Mouse (Mus musculus) heart, postnatal 25 days (tissue): Measurements from ENCODE around the gene A230072I06Rik. TPM values are rescaled to one million over a fixed set of nuclear protein-coding genes. Genes with fewer than 3 reads are reported as not detected.

ENCODE experiments used
- DNase-seq: peaks from one replicate; pipeline ENCODE4 v3.0.0; 2022; ENCODE audit warnings: low spot score
- intact Hi-C: fragments of 180-260 bp; cut with DNase I; formaldehyde crosslinking; loops from one replicate; pipeline ENCODE4 v1.15.1; 2025
- total RNA-seq, 2 experiments: library from RNA; stranded (reverse); gene quantifications; 2 replicates each; pipeline ENCODE4 v1.2.3; 2021

Gene A230072I06Rik
- not detected for total RNA-seq

DNA sequence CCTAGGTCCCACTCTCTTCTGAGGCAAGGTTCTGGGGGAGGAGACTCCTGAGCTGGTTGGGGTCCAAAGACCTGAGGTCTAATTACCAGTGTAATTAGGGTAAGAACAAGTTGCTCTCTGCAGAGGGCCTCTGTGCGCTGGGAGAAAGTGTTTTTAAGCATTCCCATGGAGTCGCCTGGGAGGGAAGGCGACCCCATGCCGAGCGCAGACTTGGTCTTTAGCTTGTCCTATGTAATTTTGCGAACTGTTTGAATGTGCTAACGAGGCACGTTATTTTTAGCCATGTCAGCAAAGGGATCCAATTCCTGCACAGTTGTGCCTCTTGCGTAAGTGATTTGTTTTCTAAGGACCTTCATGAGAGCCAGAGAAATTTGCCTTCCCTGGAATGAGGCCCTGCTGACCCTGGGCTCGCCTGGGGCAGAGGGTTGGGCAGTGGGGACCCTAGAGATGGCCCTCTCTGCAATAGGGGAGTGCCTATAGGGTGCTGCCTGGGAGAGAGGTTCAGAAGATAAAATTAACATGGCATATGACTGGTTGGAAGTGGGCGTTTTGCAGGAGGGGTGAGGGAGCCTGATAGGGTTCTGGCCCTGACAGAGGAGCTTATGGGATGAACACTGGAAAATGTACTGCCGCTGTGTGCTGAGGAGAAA lies at the start of gene A230072I06Rik:
A230072I06Rik (plus strand) TSS at position 157 of the 650 bp plus-strand sequence.
- DNase-seq: no peak
- intact Hi-C loops: no loop called here

DNA sequence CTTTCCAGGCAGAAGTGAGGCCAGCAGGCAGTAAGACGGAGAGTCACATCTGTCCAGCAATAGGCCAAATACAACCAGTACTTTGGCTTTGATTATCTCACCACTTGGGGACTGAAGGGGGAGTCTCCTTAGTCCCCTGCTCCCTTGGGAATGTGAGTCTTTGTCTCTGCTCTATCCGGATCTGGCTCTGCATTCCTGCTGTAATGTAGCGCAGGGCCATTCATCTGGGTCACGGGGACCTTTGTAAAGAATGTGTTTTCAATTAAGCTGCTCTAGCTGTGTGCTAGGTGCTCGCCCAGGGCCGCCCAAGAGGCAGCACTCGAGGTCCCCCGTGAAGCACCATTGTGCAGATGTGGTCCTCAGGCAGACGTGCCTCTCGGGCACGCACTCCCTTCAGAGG lies 44.6 kb upstream of the A230072I06Rik start:
- no peak for DNase-seq
- intact Hi-C loops: no loop called here

- intact Hi-C loops: no loop called here
Measured at GRCm38 (mm10) chr8:12238775-12239174, 39.8 kb upstream of the A230072I06Rik start.

GRCm38 (mm10) chr8:12240143-12240542 lies 38.5 kb upstream of the A230072I06Rik start:
- intact Hi-C loops: no loop called here
- no peak for DNase-seq

More at GRCm38 (mm10) chr8:12238775-12239174, 39.8 kb upstream of the A230072I06Rik start:
- no peak for DNase-seq

DNA sequence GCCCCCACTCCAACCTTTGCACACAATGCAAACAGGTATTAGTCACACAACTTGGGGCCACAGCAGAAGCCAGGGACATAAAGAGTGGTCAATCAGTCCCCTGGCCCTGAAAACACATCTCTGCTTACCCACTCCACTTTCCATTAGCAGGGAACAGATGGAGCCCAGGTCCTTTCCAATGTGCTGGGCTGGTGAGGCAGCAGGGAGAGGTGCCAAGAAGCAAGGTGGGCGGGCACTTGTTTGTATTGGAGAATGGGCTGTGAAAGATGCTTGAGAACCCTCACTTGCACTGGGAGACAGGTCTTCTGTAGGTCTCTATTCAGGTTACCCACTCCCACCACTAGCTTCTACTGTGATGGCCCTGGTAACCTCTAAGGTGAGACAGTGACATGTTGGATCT lies 34.9 kb upstream of the A230072I06Rik start:
- DNase-seq: no peak
- intact Hi-C loops: no loop called here

GRCm38 (mm10) chr8:12259890-12260289 lies 18.7 kb upstream of the A230072I06Rik start:
- intact Hi-C loops: no loop called here
- no peak for DNase-seq

- intact Hi-C loops: no loop called here
- DNase-seq: no peak
Measured at GRCm38 (mm10) chr8:12260476-12261029, 18.1 kb upstream of the A230072I06Rik start.

- intact Hi-C loops: no loop called here
- no peak for DNase-seq
Measured at GRCm38 (mm10) chr8:12261556-12261955, 17.1 kb upstream of the A230072I06Rik start.

DNA sequence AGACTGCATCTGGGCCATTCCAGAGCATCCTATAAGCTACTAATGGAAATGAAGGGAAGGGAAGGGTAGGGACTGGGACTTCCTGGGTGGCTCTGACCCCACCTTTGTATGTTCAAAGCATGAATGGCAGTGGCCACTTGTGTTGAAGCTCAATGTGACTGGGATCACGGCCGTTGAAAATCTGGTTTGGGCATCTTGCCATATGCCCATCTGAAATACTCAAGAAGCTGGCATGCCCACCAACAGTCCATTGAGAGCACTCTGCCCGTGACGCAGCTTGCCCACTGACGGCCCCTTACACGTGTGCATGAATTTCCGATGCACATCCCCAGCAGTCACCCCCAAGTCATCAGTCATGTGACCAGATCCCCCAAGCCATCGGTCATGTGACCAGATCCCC lies 13.6 kb upstream of the A230072I06Rik start:
- intact Hi-C loops: no loop called here

GRCm38 (mm10) chr8:12267863-12268262 lies 10.8 kb upstream of the A230072I06Rik start:
- intact Hi-C loops: no loop called here
- DNase-seq: no peak

More for the DNA sequence above, 13.6 kb upstream of the A230072I06Rik start:
- no peak for DNase-seq

DNA sequence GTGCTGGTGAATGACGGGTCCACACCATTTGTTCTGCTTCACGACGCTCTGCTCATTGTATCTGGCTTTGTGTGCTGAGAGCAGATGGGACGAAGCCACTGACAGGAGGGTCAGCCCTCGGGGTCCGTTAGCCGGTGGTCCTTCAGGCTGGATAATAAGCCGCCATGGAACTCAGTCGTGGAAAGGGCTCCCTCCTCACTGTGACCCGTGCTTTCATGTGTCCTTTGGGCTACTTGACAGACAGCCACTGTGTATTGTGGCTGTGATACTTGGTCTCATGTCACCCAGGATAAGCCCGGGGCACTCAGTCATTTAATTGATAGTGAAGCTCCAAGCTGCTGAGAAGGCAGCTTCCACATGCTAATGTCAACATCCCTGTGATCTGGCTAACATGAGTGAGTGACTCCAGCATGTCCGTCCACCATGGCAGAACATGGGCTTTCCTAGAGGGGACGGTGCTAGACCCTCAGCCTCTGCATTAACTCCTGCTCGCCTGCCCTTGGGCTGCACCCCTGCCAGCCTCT lies 10.3 kb upstream of the A230072I06Rik start:
- intact Hi-C loops: no loop called here

GRCm38 (mm10) chr8:12279482-12280192 lies 1.0 kb downstream of the A230072I06Rik start:
- no peak for DNase-seq
- intact Hi-C loops: no loop called here

More for the DNA sequence above, 10.3 kb upstream of the A230072I06Rik start:
- no peak for DNase-seq

DNA sequence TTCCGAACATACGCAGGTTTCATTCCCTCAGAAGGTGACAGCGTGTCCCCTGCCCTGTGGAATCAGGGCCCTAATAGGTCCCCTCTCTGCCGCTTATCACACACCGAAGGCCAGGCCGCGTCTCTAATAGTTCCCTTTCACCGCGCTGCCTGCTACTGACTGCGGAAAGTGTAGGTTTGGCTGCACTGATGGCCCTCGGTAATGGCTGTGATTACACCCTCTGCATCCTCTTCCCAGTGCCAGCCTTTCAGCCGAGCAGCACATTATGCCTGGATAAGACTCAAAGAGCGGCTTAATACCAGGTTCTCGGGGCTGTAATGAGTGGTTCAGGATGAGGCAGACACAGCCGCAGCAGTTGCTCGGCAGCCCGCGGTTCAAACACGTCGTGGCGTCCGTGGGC lies 3.5 kb downstream of the A230072I06Rik start:
- no peak for DNase-seq
- intact Hi-C loops: no loop called here

GRCm38 (mm10) chr8:12290551-12290950 lies 11.9 kb downstream of the A230072I06Rik start:
- intact Hi-C loops: no loop called here
- DNase-seq: no peak

GRCm38 (mm10) chr8:12298326-12298950 lies 19.8 kb downstream of the A230072I06Rik start:
- no peak for DNase-seq
- intact Hi-C loops: no loop called here

- intact Hi-C loops: no loop called here
- no peak for DNase-seq
Measured at GRCm38 (mm10) chr8:12301998-12302397, 23.4 kb downstream of the A230072I06Rik start.

DNA sequence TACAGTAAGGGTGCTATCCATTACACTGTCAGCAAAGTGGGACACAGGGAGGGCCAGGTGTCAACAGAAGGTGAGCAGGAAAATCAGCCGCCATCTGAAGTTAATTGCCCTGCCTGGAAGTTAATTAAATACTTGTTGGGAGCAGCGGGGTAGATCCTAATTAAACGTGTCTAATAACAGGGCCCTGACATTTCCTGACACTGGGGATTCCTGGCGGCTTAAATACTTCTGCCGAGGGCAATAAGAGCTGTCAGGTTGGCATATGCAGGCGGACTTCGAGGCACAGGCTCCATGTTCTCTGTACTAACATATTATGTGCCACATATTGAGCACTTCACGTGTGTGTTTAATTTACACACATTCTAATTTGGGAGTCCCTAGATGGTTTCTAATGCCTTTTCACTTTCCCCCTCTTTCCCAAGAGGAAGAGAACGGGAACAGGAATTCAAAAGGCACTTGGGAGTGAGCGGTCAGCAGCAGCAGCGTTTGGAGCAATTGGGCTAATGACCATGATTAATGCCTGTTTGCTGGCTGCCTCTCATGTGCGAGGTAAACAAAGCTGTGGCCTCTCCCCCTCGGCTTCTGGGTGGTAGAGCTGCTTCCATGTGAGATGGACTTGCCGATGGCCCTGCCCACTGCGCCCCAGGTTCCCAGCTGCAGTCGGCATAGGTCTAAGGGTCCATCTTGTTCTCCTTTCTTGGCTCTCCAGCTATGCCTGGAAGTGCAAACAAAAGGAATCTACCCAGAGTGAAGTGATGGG lies 34.5 kb downstream of the A230072I06Rik start:
- no peak for DNase-seq
- intact Hi-C loops: no loop called here

- no peak for DNase-seq
- intact Hi-C loops: no loop called here
Measured at GRCm38 (mm10) chr8:12314258-12314657, 35.6 kb downstream of the A230072I06Rik start.

GRCm38 (mm10) chr8:12315177-12315576 lies 36.6 kb downstream of the A230072I06Rik start:
- no peak for DNase-seq
- intact Hi-C loops: no loop called here
